Comparison of ENCODE assay signal across 38 mouse cellular contexts in genomic region chr10:34086514-34086913, GRCm38 (mm10). TPM values are rescaled to one million over a fixed set of nuclear protein-coding genes. Genes with fewer than 3 reads are reported as not detected.
"Had no signal": no experiment of that assay in that cellular context is flagged by ENCODE, and none has a peak within 500 bp of the region (broad histone marks: within the 10 kb centered on the region; RNA-seq: fewer than 3 reads in every experiment).

No protein-coding gene starts in this region.

- ATAC-seq: forebrain, embryonic 13.5 days; forebrain, embryonic 14.5 days; forebrain, embryonic 15.5 days; forebrain, embryonic 16.5 days; forebrain, postnatal 0 days had no signal

- H3K27ac ChIP-seq: embryonic facial prominence, embryonic 10.5 days; embryonic facial prominence, embryonic 12.5 days; embryonic facial prominence, embryonic 13.5 days; embryonic facial prominence, embryonic 15.5 days; forebrain, embryonic 10.5 days; forebrain, embryonic 12.5 days; forebrain, embryonic 13.5 days; forebrain, embryonic 15.5 days; gastrocnemius, adult 2 months had no signal

- H3K4me2 ChIP-seq: embryonic facial prominence, embryonic 12.5 days; embryonic facial prominence, embryonic 13.5 days; embryonic facial prominence, embryonic 15.5 days; forebrain, embryonic 12.5 days; forebrain, embryonic 13.5 days; forebrain, embryonic 15.5 days had no signal

- DNase-seq: cerebellum, adult 18-20 months; cerebellum, adult 2 months; cerebellum, adult 8-10 months; cerebellum, adult 9-10 months; cerebellum, adult 9-11 months; cerebellum, postnatal 10 days; cerebellum, postnatal 14 days; cerebellum, postnatal 25 days; cerebellum, postnatal 36 days; embryo, embryonic 11 days; forebrain, postnatal 0 days; gastrocnemius, adult 2 months; gastrocnemius, postnatal 10 days; gastrocnemius, postnatal 14 days; gastrocnemius, postnatal 25 days; gastrocnemius, postnatal 36 days; heart, adult 11 months; heart, adult 18-20 months had no signal

- H3K9ac ChIP-seq: embryonic facial prominence, embryonic 12.5 days; embryonic facial prominence, embryonic 13.5 days; embryonic facial prominence, embryonic 15.5 days; forebrain, embryonic 12.5 days; forebrain, embryonic 13.5 days; forebrain, embryonic 15.5 days; forebrain, postnatal 0 days had no signal

- H3K27me3 ChIP-seq: embryonic facial prominence, embryonic 12.5 days; embryonic facial prominence, embryonic 13.5 days; embryonic facial prominence, embryonic 15.5 days; forebrain, embryonic 12.5 days; forebrain, embryonic 13.5 days; forebrain, embryonic 15.5 days had no signal

- H3K4me3 ChIP-seq: embryonic facial prominence, embryonic 10.5 days; embryonic facial prominence, embryonic 12.5 days; embryonic facial prominence, embryonic 13.5 days; embryonic facial prominence, embryonic 15.5 days; erythroblast, embryonic 14.5 days; forebrain, embryonic 10.5 days; forebrain, embryonic 12.5 days; forebrain, embryonic 13.5 days; forebrain, embryonic 15.5 days; gastrocnemius, adult 2 months had no signal

- H3K9me3 ChIP-seq: embryonic facial prominence, embryonic 10.5 days; embryonic facial prominence, embryonic 12.5 days; embryonic facial prominence, embryonic 13.5 days; embryonic facial prominence, embryonic 15.5 days; forebrain, embryonic 10.5 days; forebrain, embryonic 12.5 days; forebrain, embryonic 13.5 days; forebrain, embryonic 15.5 days had no signal

- H3K4me1 ChIP-seq: embryonic facial prominence, embryonic 10.5 days; embryonic facial prominence, embryonic 12.5 days; embryonic facial prominence, embryonic 13.5 days; embryonic facial prominence, embryonic 15.5 days; forebrain, embryonic 10.5 days; forebrain, embryonic 12.5 days; forebrain, embryonic 13.5 days; forebrain, embryonic 15.5 days had no signal

- H3K36me3 ChIP-seq: embryonic facial prominence, embryonic 10.5 days; embryonic facial prominence, embryonic 12.5 days; embryonic facial prominence, embryonic 13.5 days; embryonic facial prominence, embryonic 15.5 days; forebrain, embryonic 10.5 days; forebrain, embryonic 12.5 days; forebrain, embryonic 15.5 days had no signal

RNA-seq across cellular contexts. Expression of gene Calhm5, which starts 9.8 kb away (rescaled TPM):
- total RNA-seq: common myeloid progenitor, adult 5-6 weeks; granulocyte monocyte progenitor cell, adult 5-6 weeks had no signal
- polyA plus RNA-seq: erythroblast, embryonic 14.5 days had no signal

RNA-seq across cellular contexts. Expression of gene Calhm6, which starts 41.3 kb away (rescaled TPM):
- total RNA-seq: gastrocnemius, adult 2 months; gastrocnemius, adult 8-10 months; gastrocnemius, postnatal 36 days had no signal
- polyA plus RNA-seq: erythroblast, embryonic 14.5 days had no signal

RNA-seq across cellular contexts. Expression of gene Calhm4, which starts 42.4 kb away (rescaled TPM):
- total RNA-seq: common myeloid progenitor, adult 5-6 weeks; forebrain, postnatal 0 days; gastrocnemius, adult 18-20 months; gastrocnemius, adult 2 months; gastrocnemius, adult 8-10 months; gastrocnemius, postnatal 10 days; gastrocnemius, postnatal 14 days; gastrocnemius, postnatal 25 days; gastrocnemius, postnatal 36 days; gastrocnemius, postnatal 4 days; granulocyte monocyte progenitor cell, adult 5-6 weeks; heart, adult 18-20 months had no signal
- polyA plus RNA-seq: cerebellum, adult 2 months; embryonic facial prominence, embryonic 10.5 days; embryonic facial prominence, embryonic 11.5 days; embryonic facial prominence, embryonic 12.5 days; embryonic facial prominence, embryonic 13.5 days; erythroblast, embryonic 14.5 days; forebrain, embryonic 11.5 days; forebrain, embryonic 12.5 days; forebrain, embryonic 13.5 days; forebrain, embryonic 14.5 days; forebrain, embryonic 15.5 days; forebrain, postnatal 0 days; frontal cortex, adult 2 months; gonadal fat pad, adult 2 months had no signal

RNA-seq across cellular contexts. Expression of gene Trappc3l, which starts 49.1 kb away (rescaled TPM):
- total RNA-seq: common myeloid progenitor, adult 5-6 weeks; gastrocnemius, adult 18-20 months; gastrocnemius, adult 2 months; gastrocnemius, adult 8-10 months; gastrocnemius, postnatal 10 days; gastrocnemius, postnatal 14 days; gastrocnemius, postnatal 25 days; gastrocnemius, postnatal 36 days; gastrocnemius, postnatal 4 days; granulocyte monocyte progenitor cell, adult 5-6 weeks; heart, adult 18-20 months had no signal
- polyA plus RNA-seq: cerebellum, adult 2 months; embryonic facial prominence, embryonic 10.5 days; embryonic facial prominence, embryonic 11.5 days; embryonic facial prominence, embryonic 12.5 days; embryonic facial prominence, embryonic 13.5 days; embryonic facial prominence, embryonic 15.5 days; erythroblast, embryonic 14.5 days; forebrain, embryonic 10.5 days; forebrain, embryonic 11.5 days; forebrain, embryonic 12.5 days; forebrain, embryonic 13.5 days; forebrain, embryonic 14.5 days; forebrain, embryonic 15.5 days; forebrain, embryonic 16.5 days; frontal cortex, adult 2 months; gonadal fat pad, adult 2 months had no signal
